Mouse (Mus musculus): ENCODE data around the gene Cep135. TPM values are rescaled to one million over a fixed set of nuclear protein-coding genes. Genes with fewer than 3 reads are reported as not detected.

Gene Cep135
- polyA plus RNA-seq, 2 experiments, result 4.3 to 4.9 TPM

DNA sequence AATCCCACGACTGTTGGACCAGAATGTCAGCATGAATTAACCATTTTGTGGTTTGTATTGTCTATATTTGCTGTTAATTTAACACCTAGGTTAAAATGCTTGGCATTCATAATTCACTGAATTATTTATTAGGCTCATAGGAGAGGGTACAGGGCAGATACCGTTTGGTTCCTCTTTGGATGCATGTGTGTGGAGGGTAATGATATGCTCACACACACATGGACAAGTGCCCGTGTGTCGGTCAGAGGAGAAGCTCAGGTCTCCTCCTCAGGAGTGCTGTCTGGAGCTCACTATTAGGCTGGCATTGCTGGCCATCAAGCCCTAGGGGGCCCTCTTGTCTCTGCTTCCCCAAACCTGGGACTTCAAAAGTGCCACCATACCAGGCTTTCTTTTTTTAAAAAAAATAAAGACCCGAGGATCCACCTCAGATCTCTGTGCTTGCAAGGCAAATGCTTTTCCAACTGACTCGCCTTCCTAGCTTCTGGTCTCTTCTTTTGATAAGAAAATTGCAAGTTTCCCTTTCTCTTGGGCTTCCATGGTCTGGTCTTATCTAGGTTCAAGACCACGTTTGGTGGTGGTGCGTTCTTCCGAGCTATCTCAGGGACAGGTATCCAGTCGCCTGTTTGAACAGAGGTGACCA lies 99.6 kb downstream of the Cep135 start:
- H3K36me3 ChIP-seq (replicated peaks; ENCODE audit: control insufficient read depth, insufficient read depth, low read depth), result no peaks in the 10 kb centered on the region; the same call in 1 of the 2 replicates
- no peaks in the 10 kb centered on the region for H3K27me3 ChIP-seq (ENCODE audit: control insufficient read depth, insufficient read depth, low read length)
- peak in 1 of 3 experiments; percentile 22 for DNase-seq (ENCODE audit: low read depth in 3 of 3, low spot score in 3 of 3)
- peak overlapping the region; percentile 37 for H3K4me2 ChIP-seq (ENCODE audit: low read depth)
- peak overlapping the region; percentile 31 for H3K27ac ChIP-seq
- ATAC-seq (ENCODE audit: insufficient read depth), result peak; percentile 32; the same call in 1 of the 2 replicates
- peak overlapping the region; percentile 34 for H3K9ac ChIP-seq (replicated peaks)
- TF ChIP-seq CTCF (IDR thresholded peaks at IDR 0.05; ENCODE audit: low read depth), result peak; percentile 40
- no peak for TF ChIP-seq EP300 (IDR thresholded peaks at IDR 0.05; ENCODE audit: low read depth)
- WGBS (ENCODE audit: insufficient replicate concordance), result 21% methylated on average over 10 of the region's 10 CpGs
- H3K4me3 ChIP-seq (ENCODE audit: insufficient read depth in 1 of 2, low read depth in 2 of 2, low read length in 2 of 2), result no peak overlapping the region
- H3K4me1 ChIP-seq (replicated peaks; ENCODE audit: control insufficient read depth in 2 of 2, insufficient read depth in 2 of 2, low read length in 1 of 2), result peaks cover 43 to 49% of the 10 kb centered on the region in 2 experiments
- no peaks in the 10 kb centered on the region for H3K9me3 ChIP-seq (ENCODE audit: control insufficient read depth, low read length)

GRCm38 (mm10) chr5:76688643-76689042 lies 100.1 kb downstream of the Cep135 start:
- DNase-seq (ENCODE audit: low read depth in 3 of 3, low spot score in 3 of 3) (no peak), ATAC-seq (ENCODE audit: insufficient read depth) (no peak)
- Histone ChIP-seq H3K36me3 (replicated peaks; ENCODE audit: control insufficient read depth, insufficient read depth, low read depth) (no peaks in the 10 kb centered on the region; the same call in 1 of the 2 replicates), H3K27me3 (ENCODE audit: control insufficient read depth, insufficient read depth, low read length) (no peaks in the 10 kb centered on the region), H3K9ac (replicated peaks) (no peak overlapping the region), H3K4me2 (ENCODE audit: low read depth) (peak overlapping the region; percentile 37), H3K27ac (peak overlapping the region; percentile 31), H3K4me1 (replicated peaks; ENCODE audit: control insufficient read depth in 2 of 2, insufficient read depth in 2 of 2, low read length in 1 of 2) (peaks cover 43 to 48% of the 10 kb centered on the region in 2 experiments), H3K4me3 (ENCODE audit: insufficient read depth in 1 of 2, low read depth in 2 of 2, low read length in 2 of 2) (no peak overlapping the region), H3K9me3 (ENCODE audit: control insufficient read depth, low read length) (no peaks in the 10 kb centered on the region)
- no peak for TF ChIP-seq EP300 (IDR thresholded peaks at IDR 0.05; ENCODE audit: low read depth)
- no peak for TF ChIP-seq CTCF (IDR thresholded peaks at IDR 0.05; ENCODE audit: low read depth)
- WGBS (ENCODE audit: insufficient replicate concordance), result 73% methylated on average over 6 of the region's 6 CpGs

DNA sequence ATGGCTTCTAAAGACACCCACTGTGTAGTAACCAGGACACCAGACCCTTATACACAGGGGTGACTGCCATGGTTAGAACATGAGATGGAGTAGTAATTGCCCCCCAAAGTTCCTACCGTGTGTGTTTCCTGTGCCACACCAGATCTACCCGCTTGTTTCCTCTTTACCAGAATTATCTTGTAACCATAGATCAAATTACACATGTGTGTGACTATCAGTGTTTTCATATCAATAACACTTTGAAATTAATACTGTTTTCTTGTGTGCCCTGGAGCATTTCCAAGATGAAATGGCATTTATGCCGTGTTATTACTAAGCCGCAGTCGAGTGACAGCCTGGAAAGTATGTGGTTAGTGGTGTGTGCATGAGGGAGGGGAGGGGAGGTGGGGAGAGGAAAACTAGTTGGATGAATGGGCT lies 101.7 kb downstream of the Cep135 start:
- Histone ChIP-seq H3K27me3 (ENCODE audit: control insufficient read depth, insufficient read depth, low read length) (no peaks in the 10 kb centered on the region), H3K9ac (replicated peaks) (no peak overlapping the region), H3K4me3 (ENCODE audit: insufficient read depth in 1 of 2, low read depth in 2 of 2, low read length in 2 of 2) (no peak overlapping the region), H3K4me1 (replicated peaks; ENCODE audit: control insufficient read depth in 2 of 2, insufficient read depth in 2 of 2, low read length in 1 of 2) (peaks cover 38% of the 10 kb centered on the region in 2 experiments), H3K4me2 (ENCODE audit: low read depth) (no peak overlapping the region), H3K36me3 (replicated peaks; ENCODE audit: control insufficient read depth, insufficient read depth, low read depth) (no peaks in the 10 kb centered on the region), H3K9me3 (ENCODE audit: control insufficient read depth, low read length) (no peaks in the 10 kb centered on the region), H3K27ac (no peak overlapping the region)
- WGBS (ENCODE audit: insufficient replicate concordance), result 31% methylated on average over 5 of the region's 5 CpGs
- no peak for ATAC-seq (ENCODE audit: insufficient read depth)
- TF ChIP-seq CTCF (IDR thresholded peaks at IDR 0.05; ENCODE audit: low read depth) (no peak), EP300 (IDR thresholded peaks at IDR 0.05; ENCODE audit: low read depth) (no peak)
- no peak for DNase-seq (ENCODE audit: low read depth in 3 of 3, low spot score in 3 of 3)

GRCm38 (mm10) chr5:76691251-76691650 lies 102.8 kb downstream of the Cep135 start:
- TF ChIP-seq EP300 (IDR thresholded peaks at IDR 0.05; ENCODE audit: low read depth), result no peak
- no peak for TF ChIP-seq CTCF (IDR thresholded peaks at IDR 0.05; ENCODE audit: low read depth)
- DNase-seq (ENCODE audit: low read depth in 3 of 3, low spot score in 3 of 3) (no peak), ATAC-seq (ENCODE audit: insufficient read depth) (no peak)
- H3K27me3 ChIP-seq (ENCODE audit: control insufficient read depth, insufficient read depth, low read length), result no peaks in the 10 kb centered on the region
- no peak overlapping the region for H3K4me2 ChIP-seq (ENCODE audit: low read depth)
- H3K9me3 ChIP-seq (ENCODE audit: control insufficient read depth, low read length), result no peaks in the 10 kb centered on the region
- H3K4me3 ChIP-seq (ENCODE audit: insufficient read depth in 1 of 2, low read depth in 2 of 2, low read length in 2 of 2), result no peak overlapping the region
- H3K27ac ChIP-seq, result no peak overlapping the region
- peaks cover 27% of the 10 kb centered on the region in 2 experiments for H3K4me1 ChIP-seq (replicated peaks; ENCODE audit: control insufficient read depth in 2 of 2, insufficient read depth in 2 of 2, low read length in 1 of 2)
- 87% methylated on average over 5 of the region's 5 CpGs for WGBS (ENCODE audit: insufficient replicate concordance)
- H3K36me3 ChIP-seq (replicated peaks; ENCODE audit: control insufficient read depth, insufficient read depth, low read depth), result no peaks in the 10 kb centered on the region
- H3K9ac ChIP-seq (replicated peaks), result no peak overlapping the region

DNA sequence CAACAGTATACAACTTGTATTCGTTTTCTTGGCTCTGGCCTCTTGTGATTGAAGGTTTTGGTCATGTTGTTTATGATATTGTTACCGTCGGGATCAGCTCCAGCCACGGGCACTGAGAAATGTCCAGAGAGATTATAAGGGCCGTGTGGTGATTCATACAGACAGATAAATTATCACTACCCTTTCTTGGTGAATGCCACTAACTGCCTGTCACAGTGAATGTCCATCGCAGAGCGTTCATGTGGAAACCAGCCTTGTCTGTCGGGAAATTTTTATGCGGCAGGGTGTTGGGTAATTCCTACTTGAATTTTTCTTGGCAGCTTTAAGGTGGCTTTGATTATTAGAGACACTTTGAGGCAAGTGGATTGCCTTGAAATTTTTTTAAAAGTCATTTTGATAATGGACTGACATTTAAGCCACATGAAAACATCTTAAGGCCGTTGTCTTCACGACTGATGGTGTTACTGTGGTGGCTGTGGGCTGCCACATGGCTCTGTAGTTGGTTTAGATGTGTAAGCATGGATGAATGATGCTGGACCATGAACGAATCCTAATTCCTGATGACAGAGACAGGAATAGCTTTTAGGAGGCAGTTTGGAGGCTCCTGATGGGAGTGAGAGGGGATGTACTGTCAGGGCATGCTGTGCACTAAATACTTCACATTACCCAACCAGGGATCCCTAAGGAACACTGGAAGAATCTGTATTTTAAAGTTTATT lies 103.4 kb downstream of the Cep135 start:
- H3K27me3 ChIP-seq (ENCODE audit: control insufficient read depth, insufficient read depth, low read length), result no peaks in the 10 kb centered on the region
- no peak for DNase-seq (ENCODE audit: low read depth in 3 of 3, low spot score in 3 of 3)
- no peaks in the 10 kb centered on the region for H3K9me3 ChIP-seq (ENCODE audit: control insufficient read depth, low read length)
- no peaks in the 10 kb centered on the region for H3K36me3 ChIP-seq (replicated peaks; ENCODE audit: control insufficient read depth, insufficient read depth, low read depth)
- no peak for TF ChIP-seq EP300 (IDR thresholded peaks at IDR 0.05; ENCODE audit: low read depth)
- no peak for TF ChIP-seq CTCF (IDR thresholded peaks at IDR 0.05; ENCODE audit: low read depth)
- ATAC-seq (ENCODE audit: insufficient read depth), result no peak
- no peak overlapping the region for H3K4me2 ChIP-seq (ENCODE audit: low read depth)
- H3K9ac ChIP-seq (replicated peaks), result no peak overlapping the region
- peaks cover 23 to 24% of the 10 kb centered on the region in 2 experiments for H3K4me1 ChIP-seq (replicated peaks; ENCODE audit: control insufficient read depth in 2 of 2, insufficient read depth in 2 of 2, low read length in 1 of 2)
- 73% methylated on average over 12 of the region's 12 CpGs for WGBS (ENCODE audit: insufficient replicate concordance)
- H3K27ac ChIP-seq, result no peak overlapping the region
- H3K4me3 ChIP-seq (ENCODE audit: insufficient read depth in 1 of 2, low read depth in 2 of 2, low read length in 2 of 2), result no peak overlapping the region

Other genes with a start within 250 kb of the Cep135 start
- gene Nmu, start 224.9 kb upstream of the Cep135 start, polyA plus RNA-seq (2012; rRNA removed), result not detected in 2 replicates
- gene Nmu, start 224.9 kb upstream of the Cep135 start, polyA plus RNA-seq (2014; fragmentation: Nextera tagmentation; extraction: Ambion mirVana), result not detected in 2 replicates
- gene Gm7271, start 104.7 kb upstream of the Cep135 start, polyA plus RNA-seq (2012; rRNA removed), result not detected in 2 replicates
- gene Gm7271, start 104.7 kb upstream of the Cep135 start, polyA plus RNA-seq (2014; fragmentation: Nextera tagmentation; extraction: Ambion mirVana), result not detected in 2 replicates
- 8.7 and 15.7 TPM in 2 replicates for gene Exoc1, start 59.4 kb upstream of the Cep135 start, polyA plus RNA-seq (2012; rRNA removed)
- gene Exoc1, start 59.4 kb upstream of the Cep135 start, polyA plus RNA-seq (2014; fragmentation: Nextera tagmentation; extraction: Ambion mirVana), result 8.1 and 10.0 TPM in 2 replicates
- gene C530008M17Rik, start 67.8 kb downstream of the Cep135 start, polyA plus RNA-seq (2012; rRNA removed), result 5.0 and 7.7 TPM in 2 replicates
- gene C530008M17Rik, start 67.8 kb downstream of the Cep135 start, polyA plus RNA-seq (2014; fragmentation: Nextera tagmentation; extraction: Ambion mirVana), result 4.3 and 5.2 TPM in 2 replicates